Mouse (Mus musculus): ENCODE measurements around the gene Pld3.

The Pld3 gene

GRCm38 (mm10) chr7:27569580-27570224 is 16.7 kb upstream of the Pld3 start:
- no peak for DNase-seq (ENCODE audit: low spot score)

GRCm38 (mm10) chr7:27560978-27561377 is 8.0 kb upstream of the Pld3 start:
- DNase-seq (ENCODE audit: low spot score): no peak

- no peak for DNase-seq (ENCODE audit: low spot score)
These were observed 7.4 kb upstream of the Pld3 start for GRCm38 (mm10) chr7:27560291-27560887.

GRCm38 (mm10) chr7:27552070-27552469 is 948 bp downstream of the Pld3 start:
- no peak for DNase-seq (ENCODE audit: low spot score)

GRCm38 (mm10) chr7:27549597-27549996 is 3.4 kb downstream of the Pld3 start:
- DNase-seq (ENCODE audit: low spot score): no peak

GRCm38 (mm10) chr7:27544675-27545370 is 8.2 kb downstream of the Pld3 start:
- DNase-seq (ENCODE audit: low spot score): no peak

- no peak for DNase-seq (ENCODE audit: low spot score)
These were observed 9.2 kb downstream of the Pld3 start for GRCm38 (mm10) chr7:27543851-27544250.

GRCm38 (mm10) chr7:27543065-27543464 is 10.0 kb downstream of the Pld3 start:
- no peak for DNase-seq (ENCODE audit: low spot score)

GRCm38 (mm10) chr7:27542392-27543033 is 10.5 kb downstream of the Pld3 start:
- DNase-seq (ENCODE audit: low spot score): peak; percentile 68

GRCm38 (mm10) chr7:27541922-27542321 is 11.1 kb downstream of the Pld3 start:
- DNase-seq (ENCODE audit: low spot score): no peak

GRCm38 (mm10) chr7:27541431-27541830 is 11.6 kb downstream of the Pld3 start:
- DNase-seq (ENCODE audit: low spot score): no peak

GRCm38 (mm10) chr7:27540935-27541334 is 12.1 kb downstream of the Pld3 start:
- DNase-seq (ENCODE audit: low spot score): no peak

GRCm38 (mm10) chr7:27540521-27540920 is 12.5 kb downstream of the Pld3 start:
- no peak for DNase-seq (ENCODE audit: low spot score)

- no peak for DNase-seq (ENCODE audit: low spot score)
These were observed 14.2 kb downstream of the Pld3 start for GRCm38 (mm10) chr7:27538797-27539196.

- no peak for DNase-seq (ENCODE audit: low spot score)
These were observed 15.0 kb downstream of the Pld3 start for GRCm38 (mm10) chr7:27537998-27538397.

GRCm38 (mm10) chr7:27536618-27537017 is 16.4 kb downstream of the Pld3 start:
- no peak for DNase-seq (ENCODE audit: low spot score)

- no peak for DNase-seq (ENCODE audit: low spot score)
These were observed 17.6 kb downstream of the Pld3 start for GRCm38 (mm10) chr7:27535386-27535785.

- DNase-seq (ENCODE audit: low spot score): no peak
These were observed 20.5 kb downstream of the Pld3 start for GRCm38 (mm10) chr7:27532480-27533050.

- DNase-seq (ENCODE audit: low spot score): no peak
These were observed 21.3 kb downstream of the Pld3 start for GRCm38 (mm10) chr7:27531707-27532106.

GRCm38 (mm10) chr7:27530937-27531336 is 22.1 kb downstream of the Pld3 start:
- DNase-seq (ENCODE audit: low spot score): no peak

GRCm38 (mm10) chr7:27529070-27529469 is 23.9 kb downstream of the Pld3 start:
- no peak for DNase-seq (ENCODE audit: low spot score)

GRCm38 (mm10) chr7:27526039-27526827 is 26.8 kb downstream of the Pld3 start:
- DNase-seq (ENCODE audit: low spot score): peak; percentile 71

Measured in ovary, postnatal 14 days (tissue).